12 mouse cellular contexts compared by ENCODE assay signal in genomic region chr16:24176057-24176456, GRCm38 (mm10).
DNase-seq lines count a peak whose midpoint lies in the region; ATAC-seq lines count a peak whose summit lies in the region.
"Had no signal": no experiment of that assay in that cellular context is flagged by ENCODE, and none has a peak within 500 bp of the region (broad histone marks: within the 10 kb centered on the region; RNA-seq: fewer than 3 reads in every experiment).

No protein-coding gene starts in this region.

- WGBS in forebrain, embryonic 13.5 days = 61% methylated on average over 2 of the region's 2 CpGs
- WGBS in forebrain, embryonic 12.5 days = 61% methylated on average over 2 of the region's 2 CpGs
- WGBS in midbrain, embryonic 13.5 days = 55% methylated on average over 2 of the region's 2 CpGs
- WGBS in midbrain, embryonic 10.5 days = 66% methylated on average over 2 of the region's 2 CpGs

- DNase-seq in midbrain, embryonic 10.5 days (ENCODE audit: low spot score) = no peak
- DNase-seq in left cerebral cortex, adult 18-20 months (ENCODE audit: low spot score in 2 of 2) = peak; percentile 3 to 35
- DNase-seq in telencephalon, adult 2 months (ENCODE audit: low read depth, low spot score) = peak; percentile 80
- DNase-seq in embryo, embryonic 9.5 days (ENCODE audit: extremely low spot score) = no peak
- DNase-seq in thymus, postnatal 14 days = no peak
- DNase-seq: lung, adult 2 months had no signal

- 0 out of 2 replicates have a peak, but pooled peaks have one; percentile 27 for ATAC-seq in forebrain, embryonic 13.5 days
- no peak for ATAC-seq in forebrain, embryonic 12.5 days (ENCODE audit: low FRiP score)
- 0 out of 2 replicates have a peak, but pooled peaks have one; percentile 40 for ATAC-seq in midbrain, embryonic 13.5 days
- ATAC-seq: Patski had no signal

- no peak overlapping the region for H3K9ac ChIP-seq in forebrain, embryonic 13.5 days
- H3K9ac ChIP-seq in forebrain, embryonic 12.5 days = no peak overlapping the region
- no peak overlapping the region for H3K9ac ChIP-seq in midbrain, embryonic 13.5 days (replicated peaks)
- H3K9ac ChIP-seq: hindbrain, embryonic 13.5 days had no signal

- H3K4me3 ChIP-seq in forebrain, embryonic 13.5 days = no peak overlapping the region
- H3K4me3 ChIP-seq in forebrain, embryonic 12.5 days (replicated peaks) = no peak overlapping the region
- H3K4me3 ChIP-seq in midbrain, embryonic 13.5 days (replicated peaks) = no peak overlapping the region
- no peak overlapping the region for H3K4me3 ChIP-seq in midbrain, embryonic 10.5 days
- H3K4me3 ChIP-seq: hindbrain, embryonic 13.5 days; left cerebral cortex, adult 2 months had no signal

- H3K4me2 ChIP-seq in forebrain, embryonic 13.5 days = no peak overlapping the region
- no peak overlapping the region for H3K4me2 ChIP-seq in forebrain, embryonic 12.5 days
- H3K4me2 ChIP-seq in midbrain, embryonic 13.5 days (replicated peaks) = no peak overlapping the region
- H3K4me2 ChIP-seq: hindbrain, embryonic 13.5 days had no signal

- H3K27me3 ChIP-seq in forebrain, embryonic 13.5 days = no peaks in the 10 kb centered on the region
- H3K27me3 ChIP-seq in forebrain, embryonic 12.5 days = no peaks in the 10 kb centered on the region
- H3K27me3 ChIP-seq in midbrain, embryonic 13.5 days = no peaks in the 10 kb centered on the region
- no peaks in the 10 kb centered on the region for H3K27me3 ChIP-seq in midbrain, embryonic 10.5 days (ENCODE audit: low read depth, poor library complexity, severe bottlenecking)
- H3K27me3 ChIP-seq: hindbrain, embryonic 13.5 days; Patski had no signal

- no peaks in the 10 kb centered on the region for H3K9me3 ChIP-seq in forebrain, embryonic 13.5 days (replicated peaks)
- no peaks in the 10 kb centered on the region for H3K9me3 ChIP-seq in forebrain, embryonic 12.5 days
- no peaks in the 10 kb centered on the region for H3K9me3 ChIP-seq in midbrain, embryonic 13.5 days
- no peaks in the 10 kb centered on the region for H3K9me3 ChIP-seq in midbrain, embryonic 10.5 days (replicated peaks)
- H3K9me3 ChIP-seq: hindbrain, embryonic 13.5 days had no signal

- no peaks in the 10 kb centered on the region; the same call in 1 of the 2 replicates for H3K4me1 ChIP-seq in forebrain, embryonic 13.5 days
- no peaks in the 10 kb centered on the region for H3K4me1 ChIP-seq in forebrain, embryonic 12.5 days
- H3K4me1 ChIP-seq in midbrain, embryonic 13.5 days (replicated peaks) = no peaks in the 10 kb centered on the region
- peaks cover 5% of the 10 kb centered on the region; the same call in 1 of the 2 replicates for H3K4me1 ChIP-seq in midbrain, embryonic 10.5 days

- H3K27ac ChIP-seq in forebrain, embryonic 13.5 days = no peak overlapping the region
- H3K27ac ChIP-seq in forebrain, embryonic 12.5 days = no peak overlapping the region
- H3K27ac ChIP-seq in midbrain, embryonic 13.5 days = no peak overlapping the region
- H3K27ac ChIP-seq in midbrain, embryonic 10.5 days (replicated peaks) = no peak overlapping the region
- H3K27ac ChIP-seq: hindbrain, embryonic 13.5 days; left cerebral cortex, adult 2 months had no signal

- H3K36me3 ChIP-seq in forebrain, embryonic 13.5 days (ENCODE audit: poor library complexity, severe bottlenecking) = no peaks in the 10 kb centered on the region
- no peaks in the 10 kb centered on the region for H3K36me3 ChIP-seq in forebrain, embryonic 12.5 days (replicated peaks)
- no peaks in the 10 kb centered on the region for H3K36me3 ChIP-seq in midbrain, embryonic 13.5 days
- H3K36me3 ChIP-seq in midbrain, embryonic 10.5 days = no peaks in the 10 kb centered on the region
- H3K36me3 ChIP-seq: hindbrain, embryonic 13.5 days had no signal

Comparison
In these comparisons a context has a peak if more than half of its experiments do, and no peak if none do; other contexts are left out.
1. DNase-seq: peak in left cerebral cortex, adult 18-20 months (2 of 2) and telencephalon, adult 2 months (single experiment); none in midbrain, embryonic 10.5 days (single experiment), embryo, embryonic 9.5 days (single experiment) and thymus, postnatal 14 days (single experiment).